Mouse (Mus musculus): ENCODE measurements around the gene Golga7b.

Golga7b gene

DNA sequence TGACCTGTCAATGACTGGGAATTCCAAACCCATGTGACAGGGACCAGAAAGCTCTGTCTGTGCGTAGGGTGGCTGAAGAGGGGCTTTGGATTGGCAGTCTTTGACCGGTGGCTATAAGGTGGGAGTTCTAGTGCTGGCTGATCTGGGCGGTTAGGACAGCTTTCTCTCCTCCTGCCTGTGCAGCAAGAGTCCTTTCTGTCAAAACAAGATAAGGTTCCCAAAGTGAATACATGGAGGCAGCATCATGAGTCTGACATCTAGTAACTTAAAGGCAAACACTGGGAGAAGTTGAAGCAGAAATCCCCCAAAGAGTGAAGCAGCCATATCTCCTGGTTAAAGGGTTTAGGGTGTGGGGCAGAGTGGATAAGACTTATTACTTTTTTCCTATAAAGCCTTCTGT lies at the start of gene Golga7b:
Gene Golga7b, plus strand, starts transcription at position 56 of the 400 bp plus-strand sequence.
- in situ Hi-C loops (cut with MboI; ENCODE audit: low sequenced_read_pairs) = no loop called here

DNA sequence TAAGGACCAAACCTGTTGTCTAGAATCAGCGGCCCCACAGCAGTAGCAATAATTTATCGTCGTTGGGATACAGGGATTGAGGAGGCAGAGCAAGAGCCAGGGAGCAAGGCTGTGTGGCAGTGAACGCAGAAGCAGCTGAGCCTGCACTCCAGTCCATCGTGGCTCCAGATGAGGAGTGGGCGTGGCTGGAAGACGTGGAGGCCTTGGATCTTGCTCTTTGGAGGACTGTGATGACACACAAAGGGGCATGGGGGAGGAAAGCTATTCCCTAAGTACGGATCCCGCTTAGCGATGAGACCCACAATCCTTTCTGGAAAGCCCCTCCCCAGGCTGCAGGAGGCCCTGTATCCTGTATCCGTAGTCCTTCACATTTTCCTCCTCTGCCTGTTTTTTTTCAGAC lies 49.3 kb upstream of the Golga7b start:
- in situ Hi-C loops (cut with MboI; ENCODE audit: low sequenced_read_pairs) = no loop called here

DNA sequence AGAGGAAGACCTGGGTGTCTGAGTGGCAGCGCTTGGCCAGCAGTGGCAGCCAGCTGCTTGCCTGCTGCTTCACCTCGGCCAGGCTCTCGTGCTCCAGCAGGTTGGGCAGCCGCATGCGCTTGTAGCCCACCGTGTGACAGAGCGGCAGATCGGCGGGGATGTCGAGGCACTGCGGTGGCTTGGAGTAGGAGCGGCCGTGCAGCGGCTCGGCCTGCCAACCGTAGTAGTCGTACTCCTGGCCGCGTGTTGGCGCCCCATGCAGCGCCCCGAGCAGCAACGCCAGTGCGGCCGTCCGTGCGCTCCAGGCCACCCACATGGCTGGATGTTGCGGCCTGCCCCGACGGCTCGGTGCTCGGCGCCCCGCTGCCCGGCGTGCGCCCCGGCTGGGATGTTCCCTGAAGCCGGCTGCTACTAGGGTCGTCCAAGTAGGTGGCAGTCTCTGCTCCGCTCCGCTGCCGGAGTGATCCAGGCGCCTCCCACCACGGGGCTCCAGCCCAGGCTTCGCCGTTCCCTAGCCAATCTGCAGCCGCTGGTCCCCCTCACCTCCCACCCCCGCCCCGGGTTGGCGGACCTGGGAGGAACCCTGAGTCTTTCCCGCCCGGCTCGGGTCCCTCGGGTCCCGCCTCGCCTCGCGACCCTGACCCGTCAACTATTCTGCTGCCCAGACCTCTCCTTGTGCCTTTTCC lies 45.5 kb upstream of the Golga7b start, which contains the start of gene Sfrp5:
Gene Sfrp5, minus strand, starts transcription at position 557 of the 686 bp plus-strand sequence.
- in situ Hi-C loops (cut with MboI; ENCODE audit: low sequenced_read_pairs) = no loop called here

DNA sequence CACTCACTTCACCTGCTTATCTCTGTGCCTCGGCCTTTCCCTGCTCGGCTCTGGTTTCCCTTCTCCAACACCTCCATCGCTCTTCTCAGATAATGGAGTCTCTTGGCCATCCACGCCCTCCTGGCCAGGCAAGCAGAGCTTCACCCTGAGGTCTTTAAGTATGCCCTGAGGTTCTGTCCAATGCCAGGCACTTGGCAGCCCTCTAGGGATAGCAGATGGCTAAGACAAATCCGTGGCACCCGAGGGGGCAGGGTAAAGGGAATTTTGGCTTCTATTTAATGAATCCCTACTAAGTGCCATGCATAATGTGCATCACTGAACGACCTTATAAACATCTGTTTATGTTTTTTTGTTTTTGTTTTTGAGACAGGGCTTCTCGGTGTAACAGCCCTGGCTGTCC lies 44.9 kb upstream of the Golga7b start:
- in situ Hi-C loops (cut with MboI; ENCODE audit: low sequenced_read_pairs) = no loop called here

DNA sequence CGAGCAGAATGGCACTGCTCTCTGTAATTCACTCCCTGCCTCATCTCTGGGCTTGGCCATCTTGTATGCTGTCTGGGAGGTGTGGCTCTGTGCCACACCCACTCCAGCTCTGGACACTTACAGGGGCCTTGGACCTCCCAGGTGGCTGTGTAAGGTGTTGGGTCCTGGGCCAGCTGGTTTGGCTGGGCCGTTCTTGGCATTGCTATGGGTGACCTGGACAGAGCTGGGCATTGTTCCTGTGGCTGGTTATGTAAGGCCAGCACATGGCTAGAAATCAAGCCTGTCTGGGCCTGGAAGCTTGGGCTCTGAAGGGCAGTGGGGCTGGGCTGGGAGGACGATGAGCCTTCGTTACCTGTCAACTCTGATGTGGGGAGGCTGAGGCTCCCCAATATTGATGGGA lies 43.1 kb upstream of the Golga7b start:
- in situ Hi-C loops (cut with MboI; ENCODE audit: low sequenced_read_pairs) = no loop called here

DNA sequence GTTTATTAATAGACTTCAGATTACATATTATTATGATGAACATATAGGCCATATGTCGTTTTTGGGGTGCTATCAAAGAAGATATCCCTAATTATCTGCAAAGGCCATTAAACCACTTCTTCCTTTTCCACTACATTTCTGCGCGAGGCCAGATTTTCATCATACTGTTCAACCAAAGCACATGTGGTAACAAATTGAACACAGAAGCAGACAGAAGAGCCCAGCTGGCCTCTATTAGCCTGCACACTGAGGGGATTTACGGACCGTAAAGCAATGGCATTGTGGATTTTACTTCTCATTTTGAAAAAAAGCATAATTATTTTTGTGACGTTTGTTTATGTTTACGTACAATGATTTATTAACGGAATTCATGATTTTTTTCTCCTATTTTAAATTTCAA lies 42.2 kb upstream of the Golga7b start:
- in situ Hi-C loops (cut with MboI; ENCODE audit: low sequenced_read_pairs) = no loop called here

DNA sequence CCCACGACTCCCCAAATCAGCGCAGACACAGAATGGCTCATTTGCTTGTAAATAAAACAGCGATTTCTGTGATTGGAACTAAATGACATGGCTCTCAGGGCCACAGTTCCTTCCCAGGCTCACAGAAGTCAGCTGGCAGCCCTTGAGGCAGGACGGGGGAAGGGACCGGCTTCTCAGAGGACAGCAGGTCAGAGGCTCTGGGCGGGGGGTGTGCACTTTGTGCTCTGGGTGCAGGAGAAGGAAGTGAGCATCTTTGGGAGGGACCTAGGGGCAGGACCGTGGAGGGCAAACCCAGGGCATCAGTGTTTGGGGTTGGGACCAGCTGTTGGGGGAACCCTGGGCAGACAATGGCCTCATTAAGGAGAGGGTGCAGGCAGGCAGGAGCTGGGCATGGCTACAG lies 37.9 kb upstream of the Golga7b start:
- in situ Hi-C loops (cut with MboI; ENCODE audit: low sequenced_read_pairs) = no loop called here

DNA sequence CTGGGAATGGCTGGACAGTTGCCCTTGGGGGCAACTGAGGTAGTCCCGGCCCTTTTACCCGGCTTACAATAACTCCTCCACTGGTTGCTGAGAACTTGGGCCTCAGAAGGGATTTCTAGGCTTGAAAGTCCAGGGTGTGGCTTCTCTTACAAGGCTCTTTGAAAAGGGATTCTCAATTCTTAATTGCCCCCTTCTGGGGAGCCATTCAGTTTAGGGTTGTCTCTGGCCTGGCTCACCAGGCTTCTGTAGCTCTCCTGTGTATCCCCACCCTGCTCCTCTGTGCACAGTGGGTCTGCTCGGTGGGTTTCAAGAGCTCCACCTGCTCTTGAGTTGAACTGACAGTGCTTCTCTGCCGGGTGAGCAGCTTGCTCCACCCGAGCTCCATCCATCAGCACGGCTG lies 37.4 kb upstream of the Golga7b start:
- in situ Hi-C loops (cut with MboI; ENCODE audit: low sequenced_read_pairs) = no loop called here

DNA sequence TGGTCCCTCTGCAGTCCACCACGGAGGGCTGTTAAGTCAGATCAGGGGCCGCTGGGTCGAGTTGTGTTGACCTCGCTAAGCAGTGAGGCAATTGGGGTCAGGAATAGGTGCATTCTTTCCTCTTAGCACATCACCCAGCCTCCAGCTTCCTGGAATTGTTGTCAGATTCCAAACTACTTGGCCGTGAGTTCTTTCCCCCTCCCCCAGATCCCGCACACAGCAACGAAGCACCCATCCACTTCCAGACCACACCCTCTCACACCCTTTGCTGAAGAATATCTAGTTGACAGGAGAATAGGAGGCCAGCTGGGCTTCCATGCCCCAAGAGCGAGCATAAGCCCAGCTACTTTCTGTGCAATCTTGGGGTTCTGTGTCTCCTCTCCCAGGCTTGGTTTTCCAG lies 35.4 kb upstream of the Golga7b start:
- in situ Hi-C loops (cut with MboI; ENCODE audit: low sequenced_read_pairs) = no loop called here

DNA sequence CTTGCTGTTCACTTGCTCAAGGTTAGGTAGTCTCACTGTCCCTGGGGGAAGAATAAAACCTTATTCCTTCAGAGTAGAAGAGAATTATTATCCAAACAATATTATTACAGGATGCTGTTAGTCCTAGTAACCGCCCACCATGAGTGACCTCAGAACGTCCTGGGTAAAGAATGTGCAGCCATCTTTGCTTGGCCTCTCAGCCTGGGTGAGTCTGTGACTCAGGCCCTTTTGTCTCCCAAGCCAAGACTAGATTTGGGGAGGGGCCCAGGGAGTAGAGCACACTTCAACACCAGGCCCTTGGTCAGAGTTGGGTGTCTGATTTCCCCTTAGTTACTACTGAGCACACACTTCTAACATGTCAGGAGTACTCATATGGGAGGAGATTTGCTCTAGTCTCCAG lies 32.8 kb upstream of the Golga7b start:
- in situ Hi-C loops (cut with MboI; ENCODE audit: low sequenced_read_pairs) = no loop called here

DNA sequence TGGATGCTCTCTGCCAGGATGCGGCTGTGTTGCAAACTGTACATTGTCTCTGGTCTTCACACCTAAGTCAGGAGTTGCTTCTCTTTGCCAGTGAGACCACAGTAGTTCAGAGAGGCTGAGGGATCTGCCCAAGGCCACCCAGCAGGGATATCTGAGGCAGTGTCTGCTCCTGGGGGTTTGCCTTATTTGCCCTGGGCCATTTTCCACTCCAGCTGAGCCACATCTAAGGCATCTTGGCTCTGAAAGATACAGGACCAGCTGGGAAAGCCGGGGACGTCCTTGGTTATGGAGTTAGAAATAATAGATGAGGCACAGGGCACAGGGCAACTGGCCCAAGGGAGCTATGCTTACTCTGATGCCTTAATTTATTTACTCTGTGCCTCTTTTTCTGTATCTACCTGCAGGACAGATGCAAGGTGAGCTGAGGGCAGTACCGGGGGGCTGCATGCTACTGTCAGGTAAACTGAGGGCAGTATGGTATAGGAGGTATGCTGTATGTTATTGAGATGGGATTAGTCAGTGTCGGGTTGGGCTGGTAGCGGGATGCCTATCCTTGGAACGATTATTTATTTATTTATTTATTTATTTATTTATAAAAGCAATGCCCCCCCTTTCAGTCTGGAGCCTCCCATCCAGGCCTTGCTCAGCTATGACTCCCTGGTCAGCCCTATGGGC lies 30.5 kb upstream of the Golga7b start:
- in situ Hi-C loops (cut with MboI; ENCODE audit: low sequenced_read_pairs) = no loop called here

DNA sequence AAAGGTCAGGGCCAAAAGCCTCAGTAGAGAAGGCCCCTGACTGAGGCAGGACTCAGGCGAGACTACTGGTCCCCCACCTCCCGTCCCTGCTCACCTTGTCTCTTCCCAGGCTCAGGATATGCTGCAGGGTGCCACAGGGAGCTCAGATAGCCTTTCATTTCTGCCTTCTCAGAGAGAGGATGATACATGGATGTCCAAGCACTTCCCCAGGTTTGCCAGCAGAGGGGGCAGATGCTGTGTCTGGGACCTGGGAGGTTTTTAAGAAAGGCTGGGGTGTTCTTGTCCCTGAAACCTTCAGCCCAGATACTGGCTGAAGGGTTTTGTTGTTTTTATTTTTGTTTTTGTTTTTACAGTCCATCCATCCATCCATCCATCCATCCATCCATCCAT lies 30.0 kb upstream of the Golga7b start:
- in situ Hi-C loops (cut with MboI; ENCODE audit: low sequenced_read_pairs) = no loop called here

DNA sequence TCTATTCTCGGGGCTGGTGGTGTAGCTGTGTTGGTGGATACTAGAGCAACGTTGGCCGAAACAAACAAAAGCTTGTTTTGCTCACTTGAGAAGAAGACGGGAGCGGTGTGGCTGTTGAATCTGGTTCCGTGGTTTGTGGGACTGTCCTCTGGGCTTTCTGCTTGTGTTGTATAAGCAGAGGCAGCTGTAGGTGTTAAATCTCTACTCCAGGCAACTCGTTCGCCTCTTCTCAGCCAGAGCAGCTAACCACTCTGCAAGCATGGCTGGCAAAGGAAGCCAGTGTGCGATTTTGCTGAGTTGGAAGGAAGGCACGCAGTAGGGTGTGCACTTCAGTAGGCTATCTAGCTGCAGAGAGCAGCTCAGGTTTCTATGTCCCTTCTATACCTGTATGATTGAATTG lies 20.9 kb upstream of the Golga7b start:
- in situ Hi-C loops (cut with MboI; ENCODE audit: low sequenced_read_pairs) = no loop called here

DNA sequence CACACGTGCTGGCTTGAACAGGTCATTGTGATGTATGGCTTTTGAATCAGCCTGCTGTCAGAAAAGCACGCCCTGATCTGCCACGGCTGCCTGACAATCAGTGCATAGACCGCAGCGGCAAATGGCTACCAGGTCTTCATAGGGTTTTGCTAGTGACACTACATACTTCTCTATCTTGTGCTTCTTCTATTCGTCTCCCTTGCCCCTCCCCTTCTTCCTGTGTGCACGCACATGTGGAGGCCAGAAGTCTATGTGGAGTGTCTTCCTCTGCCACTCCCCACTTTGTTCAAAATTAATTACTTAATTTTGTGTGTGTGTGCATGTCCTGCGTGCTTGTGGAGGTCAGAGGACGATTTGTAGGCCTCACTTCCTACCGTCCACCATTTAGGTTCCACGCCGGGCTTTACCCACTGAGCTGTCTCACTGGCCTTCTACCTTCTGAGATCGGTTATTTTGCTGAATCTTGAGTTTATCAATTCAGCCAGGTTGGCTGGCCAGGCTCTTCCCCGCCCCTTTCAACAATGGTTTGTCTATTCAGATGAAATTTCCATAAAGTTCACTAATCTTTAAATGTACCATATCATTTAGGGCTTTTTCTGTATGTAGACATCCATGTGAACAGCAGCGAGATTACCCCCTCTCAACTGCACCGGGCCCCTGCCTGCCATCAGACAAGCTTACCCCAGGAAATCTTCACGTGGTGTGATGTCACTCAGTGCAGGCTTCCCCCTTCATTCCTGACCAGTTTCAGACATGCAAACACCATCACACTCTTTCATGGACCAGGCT lies 17.7 kb upstream of the Golga7b start:
- in situ Hi-C loops (cut with MboI; ENCODE audit: low sequenced_read_pairs) = no loop called here

DNA sequence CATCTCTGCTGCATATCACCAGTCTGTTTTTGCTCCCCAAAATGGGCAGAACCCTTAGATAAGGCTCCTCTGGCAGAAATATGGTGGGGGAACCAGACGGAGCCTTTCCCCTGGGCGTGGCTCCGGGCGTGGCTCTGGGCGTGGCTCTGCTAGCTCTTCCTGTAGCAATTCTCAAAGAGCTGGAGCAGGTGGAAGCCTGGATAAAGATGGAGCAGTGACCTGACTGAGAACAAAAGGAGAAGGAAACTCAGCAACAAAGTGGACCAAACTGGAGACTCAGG lies 17.1 kb upstream of the Golga7b start:
- in situ Hi-C loops (cut with MboI; ENCODE audit: low sequenced_read_pairs) = no loop called here

DNA sequence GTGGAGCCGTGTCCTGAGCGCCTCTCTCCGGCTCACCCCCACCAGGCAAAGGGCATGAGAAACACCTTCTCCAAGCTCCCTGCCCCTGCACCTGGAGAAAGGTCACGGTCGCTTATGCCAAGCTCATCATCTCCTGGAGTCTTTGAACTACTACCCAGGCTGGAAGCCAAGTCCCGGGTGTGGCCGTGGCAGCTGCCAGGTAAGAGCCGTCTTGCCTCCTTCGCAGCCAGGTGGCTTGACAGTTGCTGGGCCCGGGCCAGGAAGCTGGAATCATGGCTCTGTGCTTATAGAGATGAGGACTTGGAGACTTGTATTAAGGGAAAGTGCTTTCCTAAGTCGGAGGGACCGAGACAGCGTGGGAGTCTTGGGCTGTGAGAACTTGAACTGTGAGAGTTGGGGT lies 16.4 kb upstream of the Golga7b start:
- in situ Hi-C loops (cut with MboI; ENCODE audit: low sequenced_read_pairs) = no loop called here

DNA sequence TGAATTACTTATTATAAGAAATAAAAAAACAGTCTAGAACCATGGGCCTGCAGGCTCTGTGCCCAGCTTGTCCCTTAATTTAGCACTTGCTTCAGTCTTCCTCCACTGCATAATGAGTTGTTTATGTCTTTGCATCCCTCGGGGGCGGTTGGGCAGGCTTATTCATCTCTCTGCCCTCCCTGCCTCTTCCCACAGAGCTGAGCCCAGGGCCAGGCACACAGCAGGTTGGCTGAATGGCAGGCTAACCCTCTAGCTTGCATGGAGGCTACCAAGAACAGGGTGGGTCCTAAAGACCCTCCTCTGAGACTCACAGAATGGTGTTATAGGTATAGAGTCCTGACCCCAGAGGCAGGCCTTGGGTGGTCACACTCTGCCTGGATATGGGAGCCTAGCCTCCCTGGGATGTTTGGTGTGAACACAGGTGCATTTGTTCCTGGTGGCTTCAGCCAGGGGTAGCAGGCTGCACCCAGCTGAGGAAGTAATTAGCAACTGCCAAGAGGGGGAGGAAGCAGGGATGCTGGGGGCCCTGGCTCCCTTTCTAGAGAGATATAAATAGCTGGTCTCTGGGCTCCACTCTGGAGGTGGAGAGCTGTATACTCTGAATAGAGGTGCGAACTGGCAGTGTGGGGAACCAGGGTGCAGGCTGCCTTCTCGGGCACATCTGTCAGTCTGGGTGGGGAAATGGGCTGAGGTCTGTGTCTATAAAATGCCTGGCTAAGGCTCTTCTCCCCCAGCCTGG lies 9.6 kb upstream of the Golga7b start:
- in situ Hi-C loops (cut with MboI; ENCODE audit: low sequenced_read_pairs) = no loop called here

DNA sequence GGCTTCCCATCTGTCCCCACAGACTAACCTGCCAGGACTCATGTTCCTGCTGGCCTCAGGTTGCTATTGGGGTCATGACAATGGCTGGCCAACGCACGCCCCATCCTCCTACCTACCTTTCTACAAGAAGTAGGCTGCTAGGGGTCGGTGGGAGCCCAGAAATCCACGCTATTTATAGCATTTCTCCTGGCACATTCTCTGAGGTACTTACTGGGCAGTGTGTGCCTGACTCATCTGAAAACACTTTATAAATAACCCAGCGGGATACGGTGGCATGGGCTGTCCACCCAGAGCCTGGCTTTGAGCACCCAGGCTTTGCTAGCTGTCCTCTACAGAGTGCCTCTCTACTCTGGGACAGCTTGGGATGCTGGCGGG lies 9.0 kb upstream of the Golga7b start:
- in situ Hi-C loops (cut with MboI; ENCODE audit: low sequenced_read_pairs) = no loop called here

DNA sequence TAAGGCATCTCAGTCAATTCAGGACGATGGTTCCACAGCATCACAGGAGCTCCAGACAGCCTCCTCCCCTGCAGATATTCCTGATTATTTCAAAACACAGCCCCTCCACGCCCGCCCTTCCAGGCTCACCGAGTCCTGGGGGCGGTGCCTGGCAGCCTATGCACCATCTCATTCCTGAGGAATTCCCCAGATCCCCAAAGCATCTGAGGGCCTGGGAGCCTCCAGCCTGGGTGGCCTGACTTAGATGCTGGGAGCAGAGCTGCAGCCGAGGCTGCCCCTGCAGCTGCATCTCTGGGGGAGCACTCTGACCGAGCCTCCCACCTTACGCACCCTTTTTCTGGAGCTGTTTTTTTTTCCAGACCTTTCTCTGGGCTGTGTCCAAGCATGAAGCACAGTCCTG lies 6.5 kb upstream of the Golga7b start:
- in situ Hi-C loops (cut with MboI; ENCODE audit: low sequenced_read_pairs) = no loop called here

DNA sequence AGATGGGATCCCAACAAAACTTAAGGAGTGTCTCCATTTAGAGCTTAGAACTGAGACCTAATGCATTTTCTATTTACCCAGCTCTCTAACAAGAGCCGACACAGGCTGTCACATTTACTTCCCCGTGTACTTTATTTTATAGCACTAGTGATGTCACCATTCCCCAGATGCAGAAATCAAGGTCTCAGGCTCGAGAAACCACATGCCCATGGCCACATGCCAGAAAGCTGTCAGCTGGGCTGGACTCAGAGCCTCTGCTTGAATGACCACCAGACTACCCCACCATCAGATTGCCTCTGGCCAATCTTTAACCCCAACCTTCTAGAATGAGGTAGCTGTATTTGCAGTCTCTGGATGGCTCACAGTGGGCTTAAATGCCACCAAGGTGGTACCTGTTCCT lies 4.0 kb upstream of the Golga7b start:
- in situ Hi-C loops (cut with MboI; ENCODE audit: low sequenced_read_pairs) = no loop called here

DNA sequence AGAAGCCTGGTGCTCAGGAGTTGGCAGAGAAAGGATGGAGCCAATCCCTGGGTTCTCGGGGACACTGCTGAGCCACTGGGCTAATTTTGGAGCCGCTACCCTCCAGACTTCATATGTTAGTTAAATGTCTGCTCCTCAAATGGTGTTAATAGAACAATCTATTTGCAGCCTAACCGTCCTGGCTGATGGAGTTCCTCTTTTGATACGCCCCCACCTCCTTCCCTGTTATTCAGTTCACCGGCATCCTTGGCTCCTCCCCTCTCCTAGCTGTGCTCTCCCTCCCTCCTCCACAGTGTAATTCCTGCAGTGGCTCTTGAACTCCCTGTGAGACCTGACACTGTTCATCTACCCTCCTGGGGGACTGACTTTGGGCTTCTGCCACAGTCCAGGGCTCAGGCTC lies 748 bp upstream of the Golga7b start:
- in situ Hi-C loops (cut with MboI; ENCODE audit: low sequenced_read_pairs) = no loop called here
